Mouse (Mus musculus): ENCODE results near the gene Alg10b.
A peak's percentile ranks its signal among the peaks of the same experiment; 100 is the strongest.

The Alg10b gene

GRCm38 (mm10) chr15:90223969-90224750 lies at the start of gene Alg10b:
TSS of gene Alg10b (plus strand) at chr15:90224311.
- peak; percentile 97 for DNase-seq (ENCODE audit: low read depth, low spot score)

GRCm38 (mm10) chr15:90183108-90183507 lies 41.0 kb upstream of the Alg10b start:
- peak; percentile 61 for DNase-seq (ENCODE audit: low read depth, low spot score)

GRCm38 (mm10) chr15:90183511-90183910 lies 40.6 kb upstream of the Alg10b start:
- no peak for DNase-seq (ENCODE audit: low read depth, low spot score)

- DNase-seq (ENCODE audit: low read depth, low spot score), result no peak
Observed at GRCm38 (mm10) chr15:90184743-90185142, 39.4 kb upstream of the Alg10b start.

GRCm38 (mm10) chr15:90189477-90189876 lies 34.6 kb upstream of the Alg10b start:
- peak; percentile 59 for DNase-seq (ENCODE audit: low read depth, low spot score)

GRCm38 (mm10) chr15:90213946-90214345 lies 10.2 kb upstream of the Alg10b start:
- DNase-seq (ENCODE audit: low read depth, low spot score), result no peak

- DNase-seq (ENCODE audit: low read depth, low spot score), result peak; percentile 65
Observed at GRCm38 (mm10) chr15:90214913-90215312, 9.2 kb upstream of the Alg10b start.

GRCm38 (mm10) chr15:90225058-90225575 lies 1.0 kb downstream of the Alg10b start:
- DNase-seq (ENCODE audit: low read depth, low spot score), result peak; percentile 89

- DNase-seq (ENCODE audit: low read depth, low spot score), result peak; percentile 50
Observed at GRCm38 (mm10) chr15:90237657-90238056, 13.5 kb downstream of the Alg10b start.

GRCm38 (mm10) chr15:90244081-90244480 lies 20.0 kb downstream of the Alg10b start:
- DNase-seq (ENCODE audit: low read depth, low spot score), result no peak

- DNase-seq (ENCODE audit: low read depth, low spot score), result peak; percentile 49
Observed at GRCm38 (mm10) chr15:90249694-90250093, 25.6 kb downstream of the Alg10b start.

- DNase-seq (ENCODE audit: low read depth, low spot score), result no peak
Observed at GRCm38 (mm10) chr15:90282876-90283275, 58.8 kb downstream of the Alg10b start.

All from ZHBTc4 (cell line).